Mouse (Mus musculus) urinary bladder, postnatal 36 days (tissue): ENCODE measurements around the gene Cfap54.

Experiments used
- DNase-seq, 2 experiments: peaks; one replicate each; pipeline ENCODE4 v3.0.0; 2022; ENCODE audit warnings: low spot score in 2 of 2, mixed read lengths in 1 of 2

Cfap54 gene

GRCm38 (mm10) chr10:92788410-92789096 is 292.9 kb downstream of the Cfap54 start:
- DNase-seq: no peak

GRCm38 (mm10) chr10:92782691-92783090 is 298.7 kb downstream of the Cfap54 start:
- no peak for DNase-seq

- no peak for DNase-seq
Observed at GRCm38 (mm10) chr10:92754359-92754758, 327.1 kb downstream of the Cfap54 start.

- no peak for DNase-seq
Observed at GRCm38 (mm10) chr10:92730339-92730738, 351.1 kb downstream of the Cfap54 start.

GRCm38 (mm10) chr10:92728723-92729122 is 352.7 kb downstream of the Cfap54 start:
- no peak for DNase-seq
